Mouse (Mus musculus) heart, embryonic 14.5 days (tissue): ENCODE results near the gene Mnd1. TPM values are rescaled to one million over a fixed set of nuclear protein-coding genes. Genes with fewer than 3 reads are reported as not detected.
A peak's percentile ranks its signal among the peaks of the same experiment; 100 is the strongest.

Source experiments
- ATAC-seq: fragments of 200-750 bp; cut with Nextera tagmentation; 2 replicates; pipeline ENCODE4 v1.8.0; 2017; ENCODE audit warnings: low read depth, moderate TSS enrichment; ENCODE audit not compliant: insufficient number of reproducible peaks, insufficient read depth, low FRiP score
- H3K27ac ChIP-seq, 2 experiments: fragments of 200-500 bp in 1 of 2; fragments of 300-500 bp in 1 of 2; sonication (generic) in 1 of 2; replicated peaks in 1 of 2; 2 replicates each; pipeline ENCODE4 v1.5.1; 2012 to 2014; ENCODE audit warnings: low read depth in 2 of 2, low read length in 2 of 2, control low read depth in 1 of 2, mild to moderate bottlenecking in 1 of 2, mixed read lengths in 1 of 2; ENCODE audit not compliant: control insufficient read depth in 1 of 2, insufficient read depth in 1 of 2
- H3K27me3 ChIP-seq: fragments of 300-500 bp; sonication (generic); 2 replicates; pipeline ENCODE4 v1.6.1; 2014; ENCODE audit warnings: mild to moderate bottlenecking, low read length, control low read depth; ENCODE audit not compliant: control insufficient read depth, insufficient read depth
- H3K36me3 ChIP-seq: fragments of 300-500 bp; sonication (generic); 2 replicates; pipeline ENCODE4 v1.6.1; 2014; ENCODE audit warnings: mild to moderate bottlenecking, control low read depth, low read length, mixed read lengths; ENCODE audit not compliant: control insufficient read depth, insufficient read depth
- H3K4me1 ChIP-seq, 2 experiments: fragments of 200-500 bp in 1 of 2; fragments of 300-500 bp in 1 of 2; sonication (generic) in 1 of 2; 2 replicates each; pipeline ENCODE4 v1.6.1; 2012 to 2014; ENCODE audit warnings: low read length in 2 of 2, control low read depth in 1 of 2, mixed read lengths in 1 of 2; ENCODE audit not compliant: control insufficient read depth in 2 of 2, insufficient read depth in 2 of 2
- H3K4me2 ChIP-seq: fragments of 300-500 bp; sonication (generic); 2 replicates; pipeline ENCODE4 v1.6.1; 2014; ENCODE audit warnings: mild to moderate bottlenecking, low read length
- H3K4me3 ChIP-seq, 2 experiments: fragments of 200-500 bp in 1 of 2; fragments of 300-500 bp in 1 of 2; sonication (generic) in 1 of 2; 2 replicates each; pipeline ENCODE4 v1.5.1; 2012 to 2014; ENCODE audit warnings: low read length in 2 of 2, mild to moderate bottlenecking in 2 of 2, control low read depth in 1 of 2, low read depth in 1 of 2, moderate library complexity in 1 of 2; ENCODE audit not compliant: control insufficient read depth in 1 of 2, insufficient read depth in 1 of 2
- H3K9ac ChIP-seq: fragments of 300-500 bp; sonication (generic); 2 replicates; pipeline ENCODE4 v1.6.1; 2014; ENCODE audit warnings: mild to moderate bottlenecking, low read length
- H3K9me3 ChIP-seq: fragments of 300-500 bp; sonication (generic); 2 replicates; pipeline ENCODE4 v1.6.1; 2016; ENCODE audit warnings: low read length, control low read depth; ENCODE audit not compliant: control insufficient read depth
- WGBS: fragments of 180-500 bp; shearing (Covaris S2); extraction: QIAGEN DNeasy Blood & Tissue Kit; methylation state at CpG from one replicate; pipeline ENCODE4 v1.1.7; 2014; 5-methylcytosine and 5-hydroxymethylcytosine counted together
- polyA plus RNA-seq: library from polyadenylated mRNA; unstranded; fragments of >200 nt; fragmentation: Nextera tagmentation; extraction: Ambion mirVana; gene quantifications from 2 replicates; pipeline ENCODE4 v1.2.1, GENCODE M21; 2014

Mnd1 gene
- polyA plus RNA-seq, 1 experiment from 2014 or later, result 10.2 TPM

- Histone ChIP-seq H3K9me3 (0 out of 2 replicates have a peak, but pooled peaks cover 7% of the 10 kb centered on the region), H3K4me2 (no peak overlapping the region), H3K9ac (no peak overlapping the region), H3K4me1 (peaks cover 14 to 24% of the 10 kb centered on the region in 2 experiments), H3K4me3 (no peak overlapping the region), H3K27me3 (no peaks in the 10 kb centered on the region), H3K27ac (peak overlapping the region; percentile 41 to 75), H3K36me3 (no peaks in the 10 kb centered on the region)
- WGBS, result 53% methylated on average over 13 of the region's 13 CpGs
- ATAC-seq, result no peak
These were observed 93.8 kb downstream of the Mnd1 start for GRCm38 (mm10) chr3:84061523-84062453.

GRCm38 (mm10) chr3:84060946-84061345 lies 94.6 kb downstream of the Mnd1 start:
- WGBS, result 91% methylated on average over 5 of the region's 5 CpGs
- H3K4me1 ChIP-seq, result peaks cover 14 to 24% of the 10 kb centered on the region in 2 experiments
- no peak for ATAC-seq

GRCm38 (mm10) chr3:84060128-84060527 lies 95.5 kb downstream of the Mnd1 start:
- Histone ChIP-seq H3K9ac (no peak overlapping the region), H3K4me3 (no peak overlapping the region), H3K9me3 (0 out of 2 replicates have a peak, but pooled peaks cover 7% of the 10 kb centered on the region), H3K36me3 (no peaks in the 10 kb centered on the region), H3K4me2 (peak overlapping the region; percentile 30), H3K4me1 (peaks cover 14 to 24% of the 10 kb centered on the region in 2 experiments), H3K27me3 (no peaks in the 10 kb centered on the region), H3K27ac (peak overlapping the region in 1 of 2 experiments; percentile 71; a peak in 2 of 4 replicates)
- 30% methylated on average over 4 of the region's 4 CpGs for WGBS
- ATAC-seq, result no peak

More at GRCm38 (mm10) chr3:84060946-84061345, 94.6 kb downstream of the Mnd1 start:
- Histone ChIP-seq H3K4me2 (no peak overlapping the region), H3K9me3 (0 out of 2 replicates have a peak, but pooled peaks cover 7% of the 10 kb centered on the region), H3K36me3 (no peaks in the 10 kb centered on the region), H3K4me3 (no peak overlapping the region), H3K27ac (no peak overlapping the region), H3K27me3 (no peaks in the 10 kb centered on the region), H3K9ac (no peak overlapping the region)

GRCm38 (mm10) chr3:84059676-84060075 lies 95.9 kb downstream of the Mnd1 start:
- Histone ChIP-seq H3K36me3 (no peaks in the 10 kb centered on the region), H3K27me3 (no peaks in the 10 kb centered on the region), H3K9me3 (0 out of 2 replicates have a peak, but pooled peaks cover 7% of the 10 kb centered on the region), H3K4me2 (peak overlapping the region; percentile 30), H3K4me3 (no peak overlapping the region), H3K4me1 (peaks cover 14 to 24% of the 10 kb centered on the region in 2 experiments), H3K9ac (no peak overlapping the region), H3K27ac (peak overlapping the region; percentile 35 to 71; a peak in 3 of 4 replicates)
- 27% methylated on average over 4 of the region's 4 CpGs for WGBS
- no peak for ATAC-seq

GRCm38 (mm10) chr3:84059261-84059660 lies 96.3 kb downstream of the Mnd1 start:
- H3K4me1 ChIP-seq, result peaks cover 14 to 24% of the 10 kb centered on the region in 2 experiments
- no peak overlapping the region for H3K9ac ChIP-seq
- no peaks in the 10 kb centered on the region for H3K27me3 ChIP-seq
- WGBS, result 61% methylated on average over 13 of the region's 13 CpGs
- H3K4me3 ChIP-seq, result no peak overlapping the region
- no peaks in the 10 kb centered on the region for H3K36me3 ChIP-seq
- ATAC-seq, result no peak
- H3K27ac ChIP-seq, result peak overlapping the region in 1 of 2 experiments; percentile 71; a peak in 2 of 4 replicates
- H3K9me3 ChIP-seq, result 0 out of 2 replicates have a peak, but pooled peaks cover 7% of the 10 kb centered on the region
- H3K4me2 ChIP-seq, result peak overlapping the region; percentile 30

GRCm38 (mm10) chr3:84048729-84049175 lies 106.8 kb downstream of the Mnd1 start:
- Histone ChIP-seq H3K4me2 (peak overlapping the region; percentile 7), H3K4me3 (no peak overlapping the region), H3K4me1 (peaks cover 3 to 5% of the 10 kb centered on the region in 2 experiments; a peak in 2 of 4 replicates), H3K27ac (no peak overlapping the region), H3K36me3 (no peaks in the 10 kb centered on the region), H3K27me3 (no peaks in the 10 kb centered on the region), H3K9me3 (no peaks in the 10 kb centered on the region), H3K9ac (no peak overlapping the region)
- ATAC-seq, result no peak
- WGBS, result 19% methylated on average over 9 of the region's 9 CpGs

GRCm38 (mm10) chr3:84046206-84046605 lies 109.4 kb downstream of the Mnd1 start:
- Histone ChIP-seq H3K36me3 (no peaks in the 10 kb centered on the region), H3K9me3 (no peaks in the 10 kb centered on the region), H3K4me1 (peaks cover 3 to 5% of the 10 kb centered on the region in 2 experiments; a peak in 2 of 4 replicates), H3K27ac (no peak overlapping the region), H3K27me3 (no peaks in the 10 kb centered on the region), H3K9ac (no peak overlapping the region), H3K4me2 (no peak overlapping the region), H3K4me3 (no peak overlapping the region)
- 80% methylated on average over 8 of the region's 8 CpGs for WGBS
- ATAC-seq, result no peak
